Mouse (Mus musculus) megakaryocyte, embryonic 14.5 days (primary cell): ENCODE results near the gene Nab2.

Experiments used
- FLI1 ChIP-seq: IDR thresholded peaks from 2 replicates; pipeline ENCODE4 v1.6.1; 2012; ENCODE audit warnings: low read length, inconsistent platforms, mixed read lengths
- GATA1 ChIP-seq: IDR thresholded peaks from 3 replicates; pipeline ENCODE4 v1.6.1; 2012; ENCODE audit warnings: mixed read lengths, low read length, inconsistent platforms, borderline replicate concordance

GRCm38 (mm10) chr10:127615034-127615374 is 53.4 kb downstream of the Nab2 start:
- TF ChIP-seq GATA1 = no peak
- no peak for TF ChIP-seq FLI1
